Mouse (Mus musculus) embryonic facial prominence, embryonic 11.5 days (tissue): ENCODE data around the gene Gm20388. TPM values are rescaled to one million over a fixed set of nuclear protein-coding genes. Genes with fewer than 3 reads are reported as not detected.
A peak's percentile ranks its signal among the peaks of the same experiment; 100 is the strongest.

Source experiments
- ATAC-seq: fragments of 200-750 bp; cut with Nextera tagmentation; replicated peaks from 2 replicates; pipeline ENCODE4 v1.8.0; 2017; ENCODE audit warnings: low read depth; ENCODE audit not compliant: insufficient number of reproducible peaks, low FRiP score, low TSS enrichment
- DNase-seq: peaks from one replicate; pipeline ENCODE4 v3.0.0-alpha.2; 2015; ENCODE audit warnings: low spot score
- H3K27ac ChIP-seq: fragments of 300-500 bp; sonication (generic); replicated peaks from 2 replicates; pipeline ENCODE4 v1.5.1; 2014; ENCODE audit warnings: mild to moderate bottlenecking, low read depth, low read length, control low read depth
- H3K27me3 ChIP-seq: fragments of 300-500 bp; sonication (generic); 2 replicates; pipeline ENCODE4 v1.6.1; 2014; ENCODE audit warnings: mild to moderate bottlenecking, low read length, moderate library complexity, mixed read lengths; ENCODE audit not compliant: control insufficient read depth, insufficient read depth
- H3K36me3 ChIP-seq: fragments of 300-500 bp; sonication (generic); replicated peaks from 2 replicates; pipeline ENCODE4 v1.6.1; 2014; ENCODE audit warnings: low read depth, mild to moderate bottlenecking, low read length, moderate library complexity, mixed read lengths; ENCODE audit not compliant: control insufficient read depth, insufficient read depth
- H3K4me1 ChIP-seq: fragments of 300-500 bp; sonication (generic); 2 replicates; pipeline ENCODE4 v1.6.1; 2014; ENCODE audit warnings: low read length, mixed read lengths; ENCODE audit not compliant: control insufficient read depth, insufficient read depth
- H3K4me2 ChIP-seq: fragments of 300-500 bp; sonication (generic); 2 replicates; pipeline ENCODE4 v1.6.1; 2014; ENCODE audit warnings: low read depth, mild to moderate bottlenecking, control low read depth, low read length, moderate library complexity
- H3K4me3 ChIP-seq: fragments of 300-500 bp; sonication (generic); 2 replicates; pipeline ENCODE4 v1.5.1; 2014; ENCODE audit warnings: low read depth, low read length, control low read depth
- H3K9ac ChIP-seq: fragments of 300-500 bp; sonication (generic); replicated peaks from 2 replicates; pipeline ENCODE4 v1.6.1; 2014; ENCODE audit warnings: mild to moderate bottlenecking, control low read depth, low read length
- H3K9me3 ChIP-seq: fragments of 300-500 bp; sonication (generic); replicated peaks from 2 replicates; pipeline ENCODE4 v1.6.1; 2016; ENCODE audit warnings: mild to moderate bottlenecking, low read length, inconsistent platforms, mixed read lengths; ENCODE audit not compliant: control insufficient read depth
- WGBS: fragments of 180-500 bp; shearing (Covaris S2); extraction: QIAGEN DNeasy Blood & Tissue Kit; methylation state at CpG from one replicate; pipeline ENCODE4 v1.1.7; 2014; 5-methylcytosine and 5-hydroxymethylcytosine counted together
- polyA plus RNA-seq: library from polyadenylated mRNA; unstranded; fragments of >200 nt; fragmentation: Nextera tagmentation; extraction: Ambion mirVana; gene quantifications from 2 replicates; pipeline ENCODE4 v1.2.1, GENCODE M21; 2014

Gm20388 gene
- polyA plus RNA-seq, 1 experiment from 2014 or later = 3.1 TPM

- DNase-seq (no peak), ATAC-seq (no peak)
- no peak overlapping the region for H3K9ac ChIP-seq
- H3K4me3 ChIP-seq = no peak overlapping the region
- WGBS = 75% methylated on average over 2 of the region's 2 CpGs
- H3K36me3 ChIP-seq = no peaks in the 10 kb centered on the region
- no peak overlapping the region for H3K4me2 ChIP-seq
- H3K9me3 ChIP-seq = no peaks in the 10 kb centered on the region
- H3K27me3 ChIP-seq = no peaks in the 10 kb centered on the region
- no peak overlapping the region for H3K27ac ChIP-seq
- H3K4me1 ChIP-seq = peaks cover 2% of the 10 kb centered on the region
These were observed 2414.6 kb downstream of the Gm20388 start for GRCm38 (mm10) chr8:122325196-122325595.

GRCm38 (mm10) chr8:122326114-122326542 is 2415.5 kb downstream of the Gm20388 start:
- 20% methylated on average over 14 of the region's 14 CpGs for WGBS
- Histone ChIP-seq H3K4me3 (no peak overlapping the region), H3K27ac (no peak overlapping the region), H3K36me3 (no peaks in the 10 kb centered on the region), H3K4me2 (no peak overlapping the region), H3K9ac (0 out of 2 replicates have a peak overlapping the region, but pooled peaks have one; percentile 34), H3K4me1 (peaks cover 2% of the 10 kb centered on the region), H3K9me3 (no peaks in the 10 kb centered on the region), H3K27me3 (no peaks in the 10 kb centered on the region)
- DNase-seq (no peak), ATAC-seq (no peak)

- Histone ChIP-seq H3K4me2 (no peak overlapping the region), H3K27me3 (no peaks in the 10 kb centered on the region), H3K9ac (no peak overlapping the region), H3K27ac (no peak overlapping the region), H3K36me3 (no peaks in the 10 kb centered on the region), H3K9me3 (no peaks in the 10 kb centered on the region), H3K4me1 (peaks cover 2% of the 10 kb centered on the region; the same call in 1 of the 2 replicates), H3K4me3 (no peak overlapping the region)
- no peak for ATAC-seq
- WGBS = 57% methylated on average over 8 of the region's 8 CpGs
- DNase-seq = no peak
These were observed 2418.4 kb downstream of the Gm20388 start for GRCm38 (mm10) chr8:122329072-122329471.

GRCm38 (mm10) chr8:122329553-122330239 is 2419.1 kb downstream of the Gm20388 start:
- Histone ChIP-seq H3K9ac (no peak overlapping the region), H3K4me2 (no peak overlapping the region), H3K36me3 (no peaks in the 10 kb centered on the region), H3K4me3 (no peak overlapping the region), H3K9me3 (no peaks in the 10 kb centered on the region), H3K4me1 (no peaks in the 10 kb centered on the region; the same call in 1 of the 2 replicates), H3K27me3 (peaks cover 4% of the 10 kb centered on the region), H3K27ac (no peak overlapping the region)
- WGBS = 78% methylated on average over 22 of the region's 22 CpGs
- no peak for DNase-seq
- no peak for ATAC-seq

GRCm38 (mm10) chr8:122330446-122331133 is 2419.9 kb downstream of the Gm20388 start:
- H3K9me3 ChIP-seq = no peaks in the 10 kb centered on the region
- no peak overlapping the region for H3K4me3 ChIP-seq
- H3K9ac ChIP-seq = no peak overlapping the region
- peaks cover 13% of the 10 kb centered on the region for H3K27me3 ChIP-seq
- peaks cover under 1% of the 10 kb centered on the region for H3K4me1 ChIP-seq
- 75% methylated on average over 12 of the region's 12 CpGs for WGBS
- H3K4me2 ChIP-seq = no peak overlapping the region
- ATAC-seq (no peak), DNase-seq (no peak)
- no peak overlapping the region for H3K27ac ChIP-seq
- no peaks in the 10 kb centered on the region for H3K36me3 ChIP-seq

GRCm38 (mm10) chr8:122331134-122331523 is 2420.5 kb downstream of the Gm20388 start:
- Histone ChIP-seq H3K4me1 (peaks cover 4% of the 10 kb centered on the region), H3K9me3 (no peaks in the 10 kb centered on the region), H3K4me2 (no peak overlapping the region), H3K9ac (peak overlapping the region; percentile 28; the same call in 1 of the 2 replicates), H3K27me3 (peaks cover 18% of the 10 kb centered on the region), H3K36me3 (no peaks in the 10 kb centered on the region), H3K4me3 (no peak overlapping the region), H3K27ac (no peak overlapping the region)
- no peak for DNase-seq
- ATAC-seq = no peak
- 63% methylated on average over 3 of the region's 3 CpGs for WGBS

- no peak overlapping the region for H3K4me3 ChIP-seq
- 70% methylated on average over 6 of the region's 6 CpGs for WGBS
- H3K27ac ChIP-seq = no peak overlapping the region
- ATAC-seq (no peak), DNase-seq (peak; percentile 84)
- peaks cover 36% of the 10 kb centered on the region for H3K27me3 ChIP-seq
- H3K9me3 ChIP-seq = no peaks in the 10 kb centered on the region
- H3K9ac ChIP-seq = no peak overlapping the region
- no peak overlapping the region for H3K4me2 ChIP-seq
- H3K36me3 ChIP-seq = no peaks in the 10 kb centered on the region
- peaks cover 4% of the 10 kb centered on the region for H3K4me1 ChIP-seq
These were observed 2422.3 kb downstream of the Gm20388 start for GRCm38 (mm10) chr8:122332753-122333506.
